Mouse (Mus musculus) testis, adult 2 months (tissue): ENCODE measurements at regions not wholly inside any gene's neighbourhood (a gene's known extent, or its start where the extent isn't known, plus 50 kb on each side); places are given as distances from the start of the nearest gene placed in this dataset.

Experiments
- CTCF ChIP-seq: fragments of 200-500 bp; IDR thresholded peaks from 2 replicates; pipeline ENCODE4 v1.5.1; 2012; ENCODE audit warnings: low read depth, mild to moderate bottlenecking, inconsistent platforms, low read length, moderate library complexity; ENCODE audit not compliant: control insufficient read depth, insufficient read depth, insufficient replicate concordance
- POLR2A ChIP-seq: fragments of 200-500 bp; IDR thresholded peaks from 2 replicates; pipeline ENCODE4 v1.6.1; 2012; ENCODE audit warnings: low read depth, mild to moderate bottlenecking, inconsistent platforms, low read length, moderate library complexity; ENCODE audit not compliant: control insufficient read depth

GRCm38 (mm10) chr7:72500190-72500589 is 193.8 kb upstream of the Mctp2 start:
- TF ChIP-seq CTCF (no peak), POLR2A (no peak)
